Mouse (Mus musculus): ENCODE data around the gene Synpr. TPM values are rescaled to one million over a fixed set of nuclear protein-coding genes. Genes with fewer than 3 reads are reported as not detected.

The Synpr gene
- polyA plus RNA-seq, 1 experiment from 2014 or later, result 0.33 TPM

GRCm38 (mm10) chr14:13357101-13357667 lies 72.6 kb downstream of the Synpr start:
- Histone ChIP-seq H3K4me1 (no peaks in the 10 kb centered on the region), H3K27me3 (replicated peaks) (no peaks in the 10 kb centered on the region), H3K36me3 (no peaks in the 10 kb centered on the region), H3K4me3 (no peak overlapping the region), H3K4me2 (no peak overlapping the region), H3K27ac (replicated peaks) (no peak overlapping the region), H3K9ac (no peak overlapping the region), H3K9me3 (no peaks in the 10 kb centered on the region)
- ATAC-seq (ENCODE audit: extremely low read depth, insufficient number of reproducible peaks, low FRiP score, low TSS enrichment), result no peak
- WGBS, result 66% methylated on average over 5 of the region's 5 CpGs

DNA sequence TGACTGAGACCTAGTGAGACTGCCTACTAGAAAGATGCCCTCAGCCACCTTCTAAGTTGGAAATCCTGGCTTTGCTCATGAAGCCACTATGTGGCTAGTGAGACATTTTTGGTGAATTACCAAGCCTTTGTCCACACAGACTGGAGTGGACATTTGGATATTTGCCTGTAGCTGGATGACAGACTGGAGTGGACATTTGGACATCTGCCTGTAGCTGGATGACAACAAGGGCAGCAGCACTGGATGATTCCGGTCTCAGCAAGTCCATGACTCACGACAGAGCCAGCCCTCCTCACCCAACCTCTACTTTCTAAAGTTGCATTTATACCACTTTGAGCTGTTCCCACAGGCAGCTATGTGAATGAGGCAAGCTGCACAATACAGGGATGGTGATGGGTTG lies 73.5 kb downstream of the Synpr start:
- Histone ChIP-seq H3K4me3 (no peak overlapping the region), H3K27ac (replicated peaks) (no peak overlapping the region), H3K36me3 (no peaks in the 10 kb centered on the region), H3K4me1 (no peaks in the 10 kb centered on the region), H3K9me3 (no peaks in the 10 kb centered on the region), H3K4me2 (no peak overlapping the region), H3K27me3 (replicated peaks) (no peaks in the 10 kb centered on the region), H3K9ac (no peak overlapping the region)
- WGBS, result 68% methylated on average over 2 of the region's 2 CpGs
- no peak for ATAC-seq (ENCODE audit: extremely low read depth, insufficient number of reproducible peaks, low FRiP score, low TSS enrichment)

- no peak overlapping the region for H3K4me2 ChIP-seq
- no peaks in the 10 kb centered on the region for H3K4me1 ChIP-seq
- H3K27ac ChIP-seq (replicated peaks), result no peak overlapping the region
- H3K27me3 ChIP-seq (replicated peaks), result no peaks in the 10 kb centered on the region
- no peaks in the 10 kb centered on the region for H3K36me3 ChIP-seq
- no peak for ATAC-seq (ENCODE audit: extremely low read depth, insufficient number of reproducible peaks, low FRiP score, low TSS enrichment)
- no peak overlapping the region for H3K9ac ChIP-seq
- H3K4me3 ChIP-seq, result no peak overlapping the region
- no peaks in the 10 kb centered on the region for H3K9me3 ChIP-seq
Observed at GRCm38 (mm10) chr14:13361184-13361583, 76.6 kb downstream of the Synpr start.

DNA sequence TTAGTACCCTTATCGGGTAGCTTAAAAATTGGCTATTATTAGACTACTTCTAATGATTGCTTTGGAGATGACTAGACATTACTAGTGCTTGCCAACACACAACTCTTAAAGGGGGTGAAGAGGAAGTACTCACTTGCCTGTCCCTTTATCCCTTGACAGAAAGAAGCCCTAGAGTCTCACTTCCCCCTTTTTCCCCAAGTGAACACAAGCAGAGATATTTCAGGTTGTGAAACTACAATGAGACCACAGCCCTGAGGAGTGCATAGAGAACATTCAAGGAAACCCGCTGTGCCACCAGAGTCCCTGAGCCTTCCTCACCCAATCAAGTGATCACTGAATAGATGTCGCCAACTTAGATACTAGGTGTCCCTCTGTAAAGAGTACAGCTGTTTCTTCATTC lies 77.1 kb downstream of the Synpr start:
- Histone ChIP-seq H3K4me3 (no peak overlapping the region), H3K36me3 (no peaks in the 10 kb centered on the region), H3K9ac (no peak overlapping the region), H3K27me3 (replicated peaks) (no peaks in the 10 kb centered on the region), H3K4me1 (no peaks in the 10 kb centered on the region), H3K27ac (replicated peaks) (no peak overlapping the region), H3K4me2 (no peak overlapping the region), H3K9me3 (no peaks in the 10 kb centered on the region)
- no peak for ATAC-seq (ENCODE audit: extremely low read depth, insufficient number of reproducible peaks, low FRiP score, low TSS enrichment)
- 74% methylated on average over 3 of the region's 3 CpGs for WGBS

DNA sequence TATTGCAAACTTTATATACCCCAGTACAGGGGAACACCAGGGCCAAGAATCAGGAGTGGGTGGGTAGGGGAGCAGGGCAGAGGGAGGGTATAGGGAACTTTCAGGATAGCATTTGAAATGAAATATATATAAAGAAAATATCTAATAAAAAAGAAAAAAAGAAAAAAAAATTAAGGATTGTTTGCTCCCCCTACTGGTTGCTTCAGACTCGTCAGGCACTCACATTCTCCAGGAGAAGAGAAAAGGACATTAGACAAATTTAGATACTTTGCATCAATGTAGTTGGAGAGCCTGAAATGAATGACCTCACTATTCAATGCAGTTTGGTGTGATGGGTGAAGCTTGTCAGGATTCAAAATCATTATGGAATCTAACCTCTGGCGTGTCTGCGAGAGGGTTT lies 83.7 kb downstream of the Synpr start:
- Histone ChIP-seq H3K4me3 (no peak overlapping the region), H3K4me1 (no peaks in the 10 kb centered on the region), H3K9me3 (no peaks in the 10 kb centered on the region), H3K9ac (no peak overlapping the region), H3K27ac (replicated peaks) (no peak overlapping the region), H3K36me3 (no peaks in the 10 kb centered on the region), H3K4me2 (no peak overlapping the region), H3K27me3 (replicated peaks) (no peaks in the 10 kb centered on the region)
- WGBS, result 67% methylated on average over 3 of the region's 3 CpGs
- no peak for ATAC-seq (ENCODE audit: extremely low read depth, insufficient number of reproducible peaks, low FRiP score, low TSS enrichment)

DNA sequence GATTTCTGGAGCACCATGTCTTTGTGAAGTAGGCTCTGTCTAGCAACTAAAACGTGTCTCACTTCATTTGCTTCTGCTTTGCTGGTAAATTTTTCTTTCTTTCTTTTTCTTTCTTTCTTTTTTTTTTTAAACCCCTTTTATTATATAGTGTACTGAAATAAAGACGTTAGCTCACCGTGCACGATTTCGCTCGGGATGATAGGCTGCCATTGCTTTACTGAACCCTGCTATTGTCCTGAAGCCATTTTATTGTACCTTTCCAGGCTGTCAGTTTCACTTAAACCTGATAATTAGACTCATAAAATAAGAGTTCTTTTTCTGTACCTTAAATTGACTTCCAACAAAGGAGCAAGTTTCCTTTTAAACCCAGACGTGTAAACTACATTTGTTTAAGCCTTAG lies 104.5 kb downstream of the Synpr start:
- WGBS, result 72% methylated on average over 7 of the region's 7 CpGs
- no peak overlapping the region for H3K9ac ChIP-seq
- H3K27ac ChIP-seq (replicated peaks), result no peak overlapping the region
- no peak for ATAC-seq (ENCODE audit: extremely low read depth, insufficient number of reproducible peaks, low FRiP score, low TSS enrichment)
- no peak overlapping the region for H3K4me3 ChIP-seq
- no peaks in the 10 kb centered on the region for H3K36me3 ChIP-seq
- no peaks in the 10 kb centered on the region for H3K27me3 ChIP-seq (replicated peaks)
- H3K9me3 ChIP-seq, result no peaks in the 10 kb centered on the region
- H3K4me2 ChIP-seq, result no peak overlapping the region
- H3K4me1 ChIP-seq, result no peaks in the 10 kb centered on the region

DNA sequence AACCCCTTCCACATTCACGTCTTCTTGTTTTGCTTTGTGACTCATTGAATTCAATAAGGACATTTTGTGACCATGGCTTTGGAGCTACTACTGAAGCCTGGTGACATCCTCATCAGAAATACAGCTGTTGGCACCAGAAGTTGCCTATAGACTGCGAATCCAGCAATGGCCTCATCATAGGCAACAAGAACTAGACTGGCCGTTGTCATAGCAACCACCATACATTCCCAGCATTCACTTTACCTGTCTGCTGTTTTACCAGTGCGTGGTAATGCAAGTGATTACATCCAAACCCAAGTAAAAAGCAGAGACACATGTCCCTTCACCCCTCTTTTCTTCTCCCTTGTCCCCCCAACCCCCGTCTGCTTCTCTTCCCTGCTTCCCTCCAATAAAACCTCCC lies 105.4 kb downstream of the Synpr start:
- Histone ChIP-seq H3K4me3 (no peak overlapping the region), H3K9ac (no peak overlapping the region), H3K9me3 (no peaks in the 10 kb centered on the region), H3K27ac (replicated peaks) (no peak overlapping the region), H3K4me2 (no peak overlapping the region), H3K4me1 (no peaks in the 10 kb centered on the region), H3K36me3 (no peaks in the 10 kb centered on the region), H3K27me3 (replicated peaks) (no peaks in the 10 kb centered on the region)
- 71% methylated on average over 5 of the region's 5 CpGs for WGBS
- no peak for ATAC-seq (ENCODE audit: extremely low read depth, insufficient number of reproducible peaks, low FRiP score, low TSS enrichment)

- Histone ChIP-seq H3K27me3 (replicated peaks) (no peaks in the 10 kb centered on the region), H3K27ac (replicated peaks) (no peak overlapping the region), H3K9me3 (no peaks in the 10 kb centered on the region), H3K4me3 (no peak overlapping the region), H3K36me3 (no peaks in the 10 kb centered on the region), H3K4me2 (no peak overlapping the region), H3K9ac (no peak overlapping the region), H3K4me1 (no peaks in the 10 kb centered on the region)
- WGBS, result 29% methylated on average over 6 of the region's 6 CpGs
- ATAC-seq (ENCODE audit: extremely low read depth, insufficient number of reproducible peaks, low FRiP score, low TSS enrichment), result no peak
Observed at GRCm38 (mm10) chr14:13399226-13400020, 114.8 kb downstream of the Synpr start.

DNA sequence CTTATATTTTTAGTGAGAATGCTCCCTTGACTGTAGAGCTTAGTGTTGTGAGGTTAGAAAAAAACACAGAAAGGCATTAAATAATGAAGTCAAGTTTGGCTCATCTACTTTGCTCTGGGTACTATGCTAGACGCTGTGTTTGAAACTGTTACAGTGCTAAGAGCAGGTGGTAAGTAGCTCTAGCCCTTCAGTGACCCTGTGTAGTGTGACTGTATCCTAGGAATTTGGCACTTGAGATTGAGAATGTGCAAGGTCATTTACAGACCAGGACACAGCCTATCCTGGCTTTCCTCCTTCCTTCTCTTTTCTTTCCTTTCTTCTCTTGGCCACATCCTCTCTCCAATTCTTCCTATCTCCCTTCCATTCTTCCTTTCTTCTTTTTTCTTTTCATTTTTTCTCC lies 127.1 kb downstream of the Synpr start:
- Histone ChIP-seq H3K36me3 (no peaks in the 10 kb centered on the region), H3K4me2 (no peak overlapping the region), H3K27ac (replicated peaks) (no peak overlapping the region), H3K4me1 (peaks cover 6% of the 10 kb centered on the region; the same call in 1 of the 2 replicates), H3K9me3 (no peaks in the 10 kb centered on the region), H3K4me3 (no peak overlapping the region), H3K27me3 (replicated peaks) (no peaks in the 10 kb centered on the region), H3K9ac (no peak overlapping the region)
- WGBS, result 35% methylated on average over 1 of the region's 1 CpGs
- no peak for ATAC-seq (ENCODE audit: extremely low read depth, insufficient number of reproducible peaks, low FRiP score, low TSS enrichment)

DNA sequence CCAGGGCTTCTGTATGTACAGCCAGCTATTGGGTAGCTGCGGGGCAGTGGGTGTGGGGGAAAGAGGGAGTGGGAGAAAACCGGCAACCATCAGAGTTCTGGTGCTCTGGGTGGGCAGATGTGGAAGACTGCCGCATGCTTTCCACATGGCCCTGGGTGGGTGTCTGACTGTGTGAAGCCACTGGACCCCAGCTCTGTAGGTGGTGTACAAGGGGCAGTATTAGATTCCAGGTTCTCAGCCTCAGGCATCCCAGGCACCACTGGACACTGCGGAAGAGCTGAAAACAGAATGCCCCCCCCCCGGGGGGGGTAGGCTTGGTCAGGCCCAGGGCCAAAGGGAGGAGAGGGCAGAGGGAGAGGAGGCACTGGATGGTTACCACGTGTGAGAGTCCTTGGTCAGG lies 156.1 kb downstream of the Synpr start:
- H3K36me3 ChIP-seq, result no peaks in the 10 kb centered on the region
- no peak overlapping the region for H3K9ac ChIP-seq
- H3K27ac ChIP-seq (replicated peaks), result no peak overlapping the region
- no peak overlapping the region for H3K4me3 ChIP-seq
- no peak for ATAC-seq (ENCODE audit: extremely low read depth, insufficient number of reproducible peaks, low FRiP score, low TSS enrichment)
- no peaks in the 10 kb centered on the region for H3K4me1 ChIP-seq
- H3K27me3 ChIP-seq (replicated peaks), result no peaks in the 10 kb centered on the region
- H3K4me2 ChIP-seq, result no peak overlapping the region
- H3K9me3 ChIP-seq, result no peaks in the 10 kb centered on the region
- 74% methylated on average over 6 of the region's 6 CpGs for WGBS

DNA sequence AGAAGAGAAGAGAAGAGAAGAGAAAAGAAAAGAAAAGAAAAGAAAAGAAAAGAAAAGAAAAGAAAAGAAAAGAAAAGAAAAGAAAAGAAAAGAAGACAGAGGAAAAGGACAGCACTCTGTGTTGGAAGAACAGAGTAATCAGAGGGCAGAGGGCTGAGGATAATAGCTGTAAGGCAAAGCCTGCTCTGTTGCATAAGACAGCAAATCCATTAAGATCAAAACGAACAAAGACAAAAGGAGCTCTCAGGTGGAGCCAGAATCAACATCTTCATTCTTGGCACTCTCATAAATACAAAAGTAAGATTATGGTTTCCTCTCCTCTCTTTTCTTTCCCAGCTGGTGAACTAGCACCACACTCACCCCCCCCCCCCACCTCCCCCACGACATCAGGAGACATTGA lies 160.3 kb downstream of the Synpr start:
- Histone ChIP-seq H3K9me3 (no peaks in the 10 kb centered on the region), H3K27me3 (replicated peaks) (no peaks in the 10 kb centered on the region), H3K4me1 (no peaks in the 10 kb centered on the region), H3K4me3 (no peak overlapping the region), H3K4me2 (no peak overlapping the region), H3K27ac (replicated peaks) (no peak overlapping the region), H3K36me3 (no peaks in the 10 kb centered on the region), H3K9ac (no peak overlapping the region)
- WGBS, result 32% methylated on average over 2 of the region's 2 CpGs
- ATAC-seq (ENCODE audit: extremely low read depth, insufficient number of reproducible peaks, low FRiP score, low TSS enrichment), result no peak
